Mouse (Mus musculus) bone marrow, adult 2 months (tissue): Measurements from ENCODE around the gene Fam71a.

Experiments used
- CTCF ChIP-seq: fragments of 200-500 bp; IDR thresholded peaks from 2 replicates; pipeline ENCODE4 v1.5.1; 2011; ENCODE audit warnings: low read length, control low read depth; ENCODE audit not compliant: control insufficient read depth, insufficient read depth
- POLR2A ChIP-seq: fragments of 200-500 bp; IDR thresholded peaks from 2 replicates; pipeline ENCODE4 v1.6.1; 2011; ENCODE audit warnings: low read depth, mild to moderate bottlenecking, control low read depth, low read length, borderline replicate concordance; ENCODE audit not compliant: control insufficient read depth

DNA sequence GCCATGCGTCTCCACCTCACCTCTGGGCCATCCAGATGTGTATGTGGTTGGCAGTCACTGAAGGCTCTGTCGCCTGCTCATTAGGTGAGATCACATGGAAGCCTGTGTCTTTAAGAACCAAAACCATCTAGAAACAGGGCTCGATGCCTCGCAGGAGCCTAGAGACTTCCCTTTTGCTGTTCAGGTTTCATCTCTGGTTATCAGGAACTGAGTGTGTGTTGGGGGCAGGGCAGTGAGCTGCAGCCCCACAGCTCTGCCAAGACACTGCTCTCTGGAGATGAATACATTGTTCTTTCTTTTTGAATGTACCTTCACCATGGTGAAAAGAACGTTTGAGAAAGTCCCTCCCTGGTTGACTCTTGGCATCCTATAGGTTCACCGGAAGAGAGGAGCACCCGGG is 49.7 kb downstream of the Fam71a start:
- TF ChIP-seq CTCF (no peak), POLR2A (no peak)
